Mouse (Mus musculus) megakaryocyte-erythroid progenitor cell, adult 5-6 weeks (primary cell): ENCODE measurements around the gene Gm10352. TPM values are rescaled to one million over a fixed set of nuclear protein-coding genes. Genes with fewer than 3 reads are reported as not detected.
"Not testable (repeated sequence)": the region's sequence is repeated elsewhere in the genome, so short reads cannot be mapped to it uniquely, and the experiment has no call there.

Source experiments
- ATAC-seq: replicated peaks from 2 replicates; pipeline ENCODE4 v1.8.0; 2016; ENCODE audit warnings: mild to moderate bottlenecking, inconsistent platforms; ENCODE audit not compliant: severe bottlenecking, poor library complexity, low FRiP score, low TSS enrichment
- total RNA-seq, 2 experiments: library from RNA; stranded (forward) in 1 of 2; stranded (reverse) in 1 of 2; fragments of 200-1000, 215-1000 nt in 1 of 2; fragments of >200 nt in 1 of 2; fragmentation: Nextera tagmentation in 1 of 2; gene quantifications; 2 replicates each; pipeline ENCODE4 v1.2.3; 2014 to 2017

Gene Gm10352
- total RNA-seq (2014; fragmentation: Nextera tagmentation) (not detected in 2 replicates), total RNA-seq (2017) (not detected in 2 replicates)

DNA sequence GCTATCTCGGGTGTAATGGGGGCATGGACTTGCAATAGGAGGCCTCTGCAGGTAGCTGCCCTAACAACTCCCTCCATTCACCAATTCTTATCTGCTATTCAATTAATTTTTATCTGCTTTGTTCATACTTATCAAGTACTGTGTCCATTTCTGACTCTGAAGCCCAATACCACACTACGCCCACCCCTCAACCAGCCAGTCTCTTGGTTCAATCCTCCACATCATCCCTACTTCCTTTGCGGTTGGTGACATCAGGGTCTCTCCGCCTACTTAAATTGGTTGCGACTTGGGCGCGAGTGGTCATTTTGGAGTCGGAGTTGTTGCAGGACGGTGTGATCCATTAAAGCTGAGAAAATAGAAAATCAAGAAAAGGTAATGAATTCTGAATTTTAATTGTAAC, at the start of gene Gm10352:
Gene Gm10352 (plus strand): TSS at position 301 of the 400 bp plus-strand sequence.
- ATAC-seq = not testable (repeated sequence)

DNA sequence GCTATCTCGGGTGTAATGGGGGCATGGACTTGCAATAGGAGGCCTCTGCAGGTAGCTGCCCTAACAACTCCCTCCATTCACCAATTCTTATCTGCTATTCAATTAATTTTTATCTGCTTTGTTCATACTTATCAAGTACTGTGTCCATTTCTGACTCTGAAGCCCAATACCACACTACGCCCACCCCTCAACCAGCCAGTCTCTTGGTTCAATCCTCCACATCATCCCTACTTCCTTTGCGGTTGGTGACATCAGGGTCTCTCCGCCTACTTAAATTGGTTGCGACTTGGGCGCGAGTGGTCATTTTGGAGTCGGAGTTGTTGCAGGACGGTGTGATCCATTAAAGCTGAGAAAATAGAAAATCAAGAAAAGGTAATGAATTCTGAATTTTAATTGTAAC, 31.5 kb downstream of the Gm10352 start, which contains the start of gene Gm29289:
Gene Gm29289 (plus strand): TSS at position 301 of the 400 bp plus-strand sequence.
- not testable (repeated sequence) for ATAC-seq

Other genes with a start within 250 kb of the Gm10352 start
- gene Sry, start 237.3 kb upstream of the Gm10352 start, total RNA-seq (2014; fragmentation: Nextera tagmentation) = not detected in 2 replicates
- not detected in 2 replicates for gene Sry, start 237.3 kb upstream of the Gm10352 start, total RNA-seq (2017)
- not detected in 2 replicates for gene H2al2b, start 180.3 kb upstream of the Gm10352 start, total RNA-seq (2014; fragmentation: Nextera tagmentation)
- not detected in 2 replicates for gene H2al2b, start 180.3 kb upstream of the Gm10352 start, total RNA-seq (2017)
- gene Gm4064, start 104.8 kb upstream of the Gm10352 start, total RNA-seq (2014; fragmentation: Nextera tagmentation) = not detected in 2 replicates
- not detected in 2 replicates for gene Gm4064, start 104.8 kb upstream of the Gm10352 start, total RNA-seq (2017)
- not detected in 2 replicates for gene Rbmy, start 70.3 kb upstream of the Gm10352 start, total RNA-seq (2014; fragmentation: Nextera tagmentation)
- gene Rbmy, start 70.3 kb upstream of the Gm10352 start, total RNA-seq (2017) = not detected in 2 replicates
- not detected in 2 replicates for gene Gm10256, start 70.3 kb upstream of the Gm10352 start, total RNA-seq (2014; fragmentation: Nextera tagmentation)
- gene Gm10256, start 70.3 kb upstream of the Gm10352 start, total RNA-seq (2017) = not detected in 2 replicates
- gene Gm29289, start 31.6 kb downstream of the Gm10352 start, total RNA-seq (2014; fragmentation: Nextera tagmentation) = not detected in 2 replicates
- not detected in 2 replicates for gene Gm29289, start 31.6 kb downstream of the Gm10352 start, total RNA-seq (2017)